Mouse (Mus musculus) limb, embryonic 14.5 days (tissue): ENCODE measurements at regions not wholly inside any gene's neighbourhood (a gene's known extent, or its start where the extent isn't known, plus 50 kb on each side); places are given as distances from the start of the nearest gene placed in this dataset.
A peak's percentile ranks its signal among the peaks of the same experiment; 100 is the strongest.

Source experiments
- ATAC-seq: fragments of 200-750 bp; cut with Nextera tagmentation; 2 replicates; pipeline ENCODE4 v1.8.0; 2017; ENCODE audit warnings: low read depth, moderate number of reproducible peaks, moderate TSS enrichment; ENCODE audit not compliant: low FRiP score
- DNase-seq: peaks from one replicate; pipeline ENCODE4 v3.0.0-alpha.2; 2015; ENCODE audit warnings: low spot score
- H3K27ac ChIP-seq: fragments of 300-500 bp; sonication (generic); replicated peaks from 2 replicates; pipeline ENCODE4 v1.5.1; 2014; ENCODE audit warnings: low read depth, mild to moderate bottlenecking, low read length, moderate library complexity, mixed read lengths
- H3K27me3 ChIP-seq: fragments of 300-500 bp; sonication (generic); 2 replicates; pipeline ENCODE4 v1.6.1; 2014; ENCODE audit warnings: low read length, mixed read lengths; ENCODE audit not compliant: control insufficient read depth, insufficient read depth
- H3K36me3 ChIP-seq: fragments of 300-500 bp; sonication (generic); 2 replicates; pipeline ENCODE4 v1.6.1; 2014; ENCODE audit warnings: mild to moderate bottlenecking, low read length, moderate library complexity, mixed read lengths; ENCODE audit not compliant: control insufficient read depth, insufficient read depth
- H3K4me1 ChIP-seq: fragments of 300-500 bp; sonication (generic); 2 replicates; pipeline ENCODE4 v1.6.1; 2014; ENCODE audit warnings: antibody characterized with exemption, low read length, mixed read lengths; ENCODE audit not compliant: control insufficient read depth, insufficient read depth
- H3K4me2 ChIP-seq: fragments of 300-500 bp; sonication (generic); replicated peaks from 2 replicates; pipeline ENCODE4 v1.6.1; 2014; ENCODE audit warnings: low read depth, mild to moderate bottlenecking, low read length, moderate library complexity; ENCODE audit not compliant: severe bottlenecking
- H3K4me3 ChIP-seq: fragments of 300-500 bp; sonication (generic); replicated peaks from 2 replicates; pipeline ENCODE4 v1.5.1; 2014; ENCODE audit warnings: low read length
- H3K9ac ChIP-seq: fragments of 300-500 bp; sonication (generic); 2 replicates; pipeline ENCODE4 v1.6.1; 2014; ENCODE audit warnings: mild to moderate bottlenecking, low read depth, low read length, moderate library complexity; ENCODE audit not compliant: severe bottlenecking
- H3K9me3 ChIP-seq: fragments of 300-500 bp; sonication (generic); 2 replicates; pipeline ENCODE4 v1.6.1; 2016; ENCODE audit warnings: low read length; ENCODE audit not compliant: control insufficient read depth
- POLR2A ChIP-seq: fragments of 200-500 bp; IDR thresholded peaks from 2 replicates; pipeline ENCODE4 v1.8.0; 2012; ENCODE audit warnings: inconsistent platforms, mild to moderate bottlenecking, moderate library complexity, borderline replicate concordance; ENCODE audit not compliant: insufficient read depth, insufficient read length; ENCODE audit errors: extremely low read depth
- WGBS: fragments of 180-500 bp; shearing (Covaris S2); extraction: QIAGEN DNeasy Blood & Tissue Kit; methylation state at CpG from one replicate; pipeline ENCODE4 v1.1.7; 2014; 5-methylcytosine and 5-hydroxymethylcytosine counted together

- H3K4me2 ChIP-seq: no peak overlapping the region
- no peak overlapping the region for H3K4me3 ChIP-seq
- no peak overlapping the region for H3K27ac ChIP-seq
- 74% methylated on average over 5 of the region's 5 CpGs for WGBS
- H3K4me1 ChIP-seq: 0 out of 2 replicates have a peak, but pooled peaks cover 5% of the 10 kb centered on the region
- H3K9me3 ChIP-seq: no peaks in the 10 kb centered on the region; the same call in 1 of the 2 replicates
- no peaks in the 10 kb centered on the region for H3K36me3 ChIP-seq
- no peak for DNase-seq
- no peak overlapping the region for H3K9ac ChIP-seq
- no peaks in the 10 kb centered on the region for H3K27me3 ChIP-seq
- no peak for TF ChIP-seq POLR2A
- no peak for ATAC-seq
Measured at GRCm38 (mm10) chr14:24876508-24876907, 389.6 kb downstream of the Rps24 start.

GRCm38 (mm10) chr14:24877853-24878252, 390.9 kb downstream of the Rps24 start:
- DNase-seq: no peak

GRCm38 (mm10) chr14:24886164-24886563, 399.2 kb downstream of the Rps24 start:
- Histone ChIP-seq H3K4me3 (no peak overlapping the region), H3K9me3 (no peaks in the 10 kb centered on the region), H3K27me3 (no peaks in the 10 kb centered on the region), H3K4me2 (no peak overlapping the region), H3K27ac (peak overlapping the region; percentile 46; the same call in 1 of the 2 replicates), H3K9ac (no peak overlapping the region), H3K4me1 (peaks cover 12% of the 10 kb centered on the region), H3K36me3 (no peaks in the 10 kb centered on the region)
- DNase-seq (no peak), ATAC-seq (no peak)
- TF ChIP-seq POLR2A: no peak
- WGBS: 72% methylated on average over 1 of the region's 1 CpGs

More at GRCm38 (mm10) chr14:24877853-24878252, 390.9 kb downstream of the Rps24 start:
- Histone ChIP-seq H3K9me3 (no peaks in the 10 kb centered on the region; the same call in 1 of the 2 replicates), H3K4me3 (no peak overlapping the region), H3K27ac (no peak overlapping the region), H3K4me2 (no peak overlapping the region), H3K9ac (no peak overlapping the region), H3K4me1 (0 out of 2 replicates have a peak, but pooled peaks cover 5% of the 10 kb centered on the region), H3K36me3 (no peaks in the 10 kb centered on the region), H3K27me3 (no peaks in the 10 kb centered on the region)
- 80% methylated on average over 3 of the region's 3 CpGs for WGBS
- no peak for TF ChIP-seq POLR2A
- ATAC-seq: no peak

GRCm38 (mm10) chr14:24886896-24887421, 400.0 kb downstream of the Rps24 start:
- Histone ChIP-seq H3K36me3 (no peaks in the 10 kb centered on the region), H3K9me3 (no peaks in the 10 kb centered on the region), H3K27me3 (no peaks in the 10 kb centered on the region), H3K27ac (no peak overlapping the region), H3K9ac (no peak overlapping the region), H3K4me3 (no peak overlapping the region), H3K4me1 (peaks cover 12% of the 10 kb centered on the region), H3K4me2 (no peak overlapping the region)
- no peak for ATAC-seq
- DNase-seq: no peak
- no peak for TF ChIP-seq POLR2A
- 85% methylated on average over 8 of the region's 8 CpGs for WGBS

- H3K9me3 ChIP-seq: no peaks in the 10 kb centered on the region
- TF ChIP-seq POLR2A: no peak
- H3K27ac ChIP-seq: no peak overlapping the region
- no peak overlapping the region for H3K9ac ChIP-seq
- peaks cover 12% of the 10 kb centered on the region for H3K4me1 ChIP-seq
- H3K36me3 ChIP-seq: no peaks in the 10 kb centered on the region
- H3K4me3 ChIP-seq: no peak overlapping the region
- no peak overlapping the region for H3K4me2 ChIP-seq
- no peaks in the 10 kb centered on the region for H3K27me3 ChIP-seq
- DNase-seq (no peak), ATAC-seq (no peak)
- WGBS: 72% methylated on average over 2 of the region's 2 CpGs
Measured at GRCm38 (mm10) chr14:24890856-24891255, 403.9 kb downstream of the Rps24 start.
